Mouse (Mus musculus) G1E (cell line): Measurements from ENCODE around the gene Ddn.

ENCODE experiments used
- CTCF ChIP-seq: IDR thresholded peaks from 2 replicates; pipeline ENCODE4 v1.5.1; 2012; ENCODE audit warnings: low read depth, low read length, inconsistent platforms, mixed read lengths
- GATA1 ChIP-seq: IDR thresholded peaks from 2 replicates; pipeline ENCODE4 v1.6.1; 2012; ENCODE audit warnings: borderline replicate concordance, low read length, inconsistent platforms, mixed read lengths
- POLR2AphosphoS5 ChIP-seq: IDR thresholded peaks from 2 replicates; pipeline ENCODE4 v1.6.1; 2012; ENCODE audit warnings: low read depth, low read length, inconsistent platforms; ENCODE audit not compliant: insufficient replicate concordance
- TAL1 ChIP-seq: conservative IDR thresholded peaks from 2 replicates; pipeline ENCODE4 v1.6.1; 2012; ENCODE audit warnings: low read depth, low read length, inconsistent platforms, mixed read lengths

GRCm38 (mm10) chr15:98778806-98779205, 30.5 kb downstream of the Ddn start:
- TF ChIP-seq CTCF (no peak), POLR2AphosphoS5 (no peak), GATA1 (no peak), TAL1 (no peak)
